Mouse (Mus musculus) forebrain, embryonic 14.5 days (tissue): ENCODE measurements around the gene Prkaa2. TPM values are rescaled to one million over a fixed set of nuclear protein-coding genes. Genes with fewer than 3 reads are reported as not detected.
"Not testable (repeated sequence)": the region's sequence is repeated elsewhere in the genome, so short reads cannot be mapped to it uniquely, and the experiment has no call there.

Experiments
- ATAC-seq: fragments of 200-750 bp; cut with Nextera tagmentation; 2 replicates; pipeline ENCODE4 v1.8.0; 2017; ENCODE audit warnings: mild to moderate bottlenecking, moderate library complexity
- DNase-seq: peaks from one replicate; pipeline ENCODE4 v3.0.0-alpha.2; 2015; ENCODE audit warnings: low spot score
- H3K27ac ChIP-seq: fragments of 300-500 bp; sonication (generic); 2 replicates; pipeline ENCODE4 v1.5.1; 2014; ENCODE audit warnings: low read depth, mild to moderate bottlenecking, control low read depth, low read length, moderate library complexity
- H3K27me3 ChIP-seq: fragments of 300-500 bp; sonication (generic); replicated peaks from 2 replicates; pipeline ENCODE4 v1.6.1; 2014; ENCODE audit warnings: low read length, control low read depth, mixed read lengths; ENCODE audit not compliant: control insufficient read depth, insufficient read depth
- H3K36me3 ChIP-seq: fragments of 300-500 bp; sonication (generic); 2 replicates; pipeline ENCODE4 v1.6.1; 2014; ENCODE audit warnings: low read length, control low read depth; ENCODE audit not compliant: control insufficient read depth, insufficient read depth
- H3K4me1 ChIP-seq: fragments of 300-500 bp; sonication (generic); 2 replicates; pipeline ENCODE4 v1.6.1; 2014; ENCODE audit warnings: antibody characterized with exemption, low read length, control low read depth; ENCODE audit not compliant: control insufficient read depth, insufficient read depth
- H3K4me2 ChIP-seq: fragments of 300-500 bp; sonication (generic); 2 replicates; pipeline ENCODE4 v1.6.1; 2014; ENCODE audit warnings: mild to moderate bottlenecking, control low read depth, low read length
- H3K4me3 ChIP-seq: fragments of 300-500 bp; sonication (generic); 2 replicates; pipeline ENCODE4 v1.5.1; 2014; ENCODE audit warnings: low read depth, low read length, control low read depth
- H3K9ac ChIP-seq: fragments of 300-500 bp; sonication (generic); 2 replicates; pipeline ENCODE4 v1.6.1; 2014; ENCODE audit warnings: mild to moderate bottlenecking, low read length, control low read depth, moderate library complexity
- H3K9me3 ChIP-seq: fragments of 300-500 bp; sonication (generic); replicated peaks from 2 replicates; pipeline ENCODE4 v1.6.1; 2016; ENCODE audit warnings: low read length, control low read depth, mixed read lengths; ENCODE audit not compliant: control insufficient read depth
- whole genome bisulfite sequencing: fragments of 180-500 bp; shearing (Covaris S2); extraction: QIAGEN DNeasy Blood & Tissue Kit; methylation state at CpG from one replicate; pipeline ENCODE4 v1.1.7; 2014; 5-methylcytosine and 5-hydroxymethylcytosine counted together
- polyA plus RNA-seq: library from polyadenylated mRNA; unstranded; fragments of >200 nt; fragmentation: Nextera tagmentation; extraction: Ambion mirVana; gene quantifications from 2 replicates; pipeline ENCODE4 v1.2.1, GENCODE M21; 2014

The Prkaa2 gene
- polyA plus RNA-seq, 1 experiment from 2014 or later: 9.8 TPM

GRCm38 (mm10) chr4:105013718-105014117 is 96.0 kb downstream of the Prkaa2 start:
- Histone ChIP-seq H3K9ac (no peak overlapping the region), H3K9me3 (no peaks in the 10 kb centered on the region), H3K27ac (no peak overlapping the region), H3K36me3 (no peaks in the 10 kb centered on the region), H3K4me2 (no peak overlapping the region), H3K27me3 (no peaks in the 10 kb centered on the region), H3K4me1 (no peaks in the 10 kb centered on the region), H3K4me3 (no peak overlapping the region)
- no peak for DNase-seq
- WGBS: 94% methylated on average over 7 of the region's 7 CpGs
- no peak for ATAC-seq

DNA sequence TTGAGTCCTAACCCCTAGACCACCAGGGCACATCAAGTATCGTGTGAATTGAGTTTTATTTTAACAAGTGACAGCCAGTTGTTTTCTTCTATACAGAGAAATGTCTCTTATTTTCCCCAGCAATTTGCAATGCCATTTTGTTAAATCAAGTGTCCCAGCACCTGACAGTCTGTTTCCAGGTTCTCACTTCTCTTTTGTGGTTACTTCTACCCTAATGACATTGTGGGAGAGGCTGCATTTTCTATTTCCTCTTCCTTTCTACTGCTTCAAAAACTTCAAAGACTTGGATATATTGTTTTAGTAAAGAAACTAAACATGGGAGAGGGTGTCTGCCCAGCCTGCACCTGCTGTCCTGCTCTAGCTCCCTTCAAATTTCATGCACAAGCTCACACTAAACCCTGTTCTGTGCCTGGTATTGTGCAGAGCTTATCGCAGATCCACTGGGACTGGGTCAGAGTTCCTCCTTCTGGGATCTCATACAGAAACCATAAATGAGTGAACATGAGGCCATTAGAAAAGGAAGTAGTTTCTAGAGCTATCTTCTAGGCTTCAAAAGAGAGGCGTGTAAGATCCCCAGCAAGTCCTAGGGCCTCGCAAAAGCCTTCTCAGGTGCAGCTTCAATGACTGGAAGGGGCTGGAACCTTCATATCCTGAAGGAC is 102.2 kb downstream of the Prkaa2 start:
- ATAC-seq: no peak
- no peak for DNase-seq
- H3K27ac ChIP-seq: no peak overlapping the region
- H3K36me3 ChIP-seq: no peaks in the 10 kb centered on the region
- WGBS: 93% methylated on average over 4 of the region's 4 CpGs
- H3K4me2 ChIP-seq: no peak overlapping the region
- H3K4me3 ChIP-seq: no peak overlapping the region
- H3K4me1 ChIP-seq: no peaks in the 10 kb centered on the region
- no peaks in the 10 kb centered on the region for H3K9me3 ChIP-seq
- H3K27me3 ChIP-seq: no peaks in the 10 kb centered on the region
- no peak overlapping the region for H3K9ac ChIP-seq

DNA sequence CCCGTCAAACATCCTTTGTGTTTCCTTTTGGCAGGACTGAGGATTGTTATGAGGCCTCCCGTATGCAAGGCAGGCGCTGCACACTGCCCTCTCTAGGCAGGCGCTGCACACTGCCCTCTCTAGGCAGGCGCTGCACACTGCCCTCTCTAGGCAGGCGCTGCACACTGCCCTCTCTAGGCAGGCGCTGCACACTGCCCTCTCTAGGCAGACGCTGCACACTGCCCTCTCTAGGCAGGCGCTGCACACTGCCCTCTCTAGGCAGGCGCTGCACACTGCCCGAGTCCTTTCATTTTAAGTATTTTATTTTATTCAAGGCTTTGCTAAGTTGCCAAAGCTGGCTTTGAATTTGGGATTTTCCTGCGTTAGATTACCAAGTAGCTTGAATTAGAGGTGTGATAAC is 105.0 kb downstream of the Prkaa2 start:
- H3K27ac ChIP-seq, H3K27me3 ChIP-seq, H3K4me1 ChIP-seq, H3K36me3 ChIP-seq, ATAC-seq, H3K4me3 ChIP-seq, H3K9me3 ChIP-seq, DNase-seq, H3K4me2 ChIP-seq, H3K9ac ChIP-seq: not testable (repeated sequence)
- 88% methylated on average over 12 of the region's 12 CpGs for WGBS

GRCm38 (mm10) chr4:105004135-105004534 is 105.6 kb downstream of the Prkaa2 start:
- Histone ChIP-seq H3K4me3 (no peak overlapping the region), H3K9me3 (no peaks in the 10 kb centered on the region), H3K27me3 (no peaks in the 10 kb centered on the region), H3K27ac (no peak overlapping the region), H3K9ac (no peak overlapping the region), H3K4me1 (no peaks in the 10 kb centered on the region), H3K4me2 (no peak overlapping the region), H3K36me3 (no peaks in the 10 kb centered on the region)
- DNase-seq (no peak), ATAC-seq (no peak)
- 70% methylated on average over 8 of the region's 8 CpGs for WGBS

DNA sequence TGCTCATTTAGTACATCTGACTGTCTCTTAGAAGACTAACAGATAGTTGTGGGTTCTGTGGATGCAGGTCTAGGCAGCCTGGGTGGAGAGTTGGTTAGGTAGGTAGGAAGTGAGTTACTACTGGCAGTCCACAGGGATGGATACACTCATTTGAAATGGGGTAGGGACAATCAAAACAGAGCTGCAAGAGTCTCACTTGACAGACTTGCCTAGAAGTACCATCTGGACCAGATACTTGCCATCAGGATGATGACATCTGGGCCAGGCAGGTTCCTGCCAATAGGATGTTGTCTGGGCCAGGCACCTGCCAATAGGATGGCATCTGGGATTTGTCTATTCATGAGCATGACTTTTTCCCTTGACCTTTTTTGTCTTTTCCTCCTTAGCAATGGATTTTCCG is 108.0 kb downstream of the Prkaa2 start:
- Histone ChIP-seq H3K36me3 (no peaks in the 10 kb centered on the region), H3K27me3 (no peaks in the 10 kb centered on the region), H3K4me3 (no peak overlapping the region), H3K4me2 (no peak overlapping the region), H3K27ac (no peak overlapping the region), H3K4me1 (no peaks in the 10 kb centered on the region), H3K9ac (no peak overlapping the region), H3K9me3 (no peaks in the 10 kb centered on the region)
- DNase-seq (peak; percentile 34), ATAC-seq (no peak)
- WGBS: 88% methylated on average over 1 of the region's 1 CpGs

DNA sequence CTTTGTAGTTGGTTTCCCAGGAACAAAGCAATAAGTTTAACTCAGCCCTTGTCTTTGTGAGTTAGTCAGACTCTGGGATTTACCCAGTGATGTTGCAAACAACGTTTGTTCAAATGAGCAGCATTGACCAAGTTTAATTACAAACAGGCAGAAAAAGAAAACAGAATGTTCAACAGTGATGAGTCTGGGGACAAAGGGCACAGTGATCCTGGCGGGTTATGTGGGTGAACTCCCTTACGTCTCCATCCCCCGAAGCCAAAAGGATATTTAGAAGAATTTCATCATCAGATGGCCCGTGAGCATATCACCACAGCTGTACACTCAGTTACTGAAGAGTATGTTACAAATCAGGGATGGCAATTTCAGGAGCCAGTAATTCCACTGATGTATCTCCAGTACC is 110.0 kb downstream of the Prkaa2 start:
- Histone ChIP-seq H3K27me3 (no peaks in the 10 kb centered on the region), H3K4me2 (no peak overlapping the region), H3K4me1 (no peaks in the 10 kb centered on the region), H3K9me3 (no peaks in the 10 kb centered on the region), H3K4me3 (no peak overlapping the region), H3K9ac (no peak overlapping the region), H3K36me3 (no peaks in the 10 kb centered on the region), H3K27ac (no peak overlapping the region)
- ATAC-seq (no peak), DNase-seq (no peak)
- WGBS: 83% methylated on average over 5 of the region's 5 CpGs

- H3K27me3 ChIP-seq: no peaks in the 10 kb centered on the region
- WGBS: 92% methylated on average over 10 of the region's 10 CpGs
- no peak overlapping the region for H3K4me3 ChIP-seq
- H3K9me3 ChIP-seq: no peaks in the 10 kb centered on the region
- H3K4me1 ChIP-seq: no peaks in the 10 kb centered on the region
- no peak overlapping the region for H3K4me2 ChIP-seq
- no peak overlapping the region for H3K9ac ChIP-seq
- H3K27ac ChIP-seq: no peak overlapping the region
- no peaks in the 10 kb centered on the region for H3K36me3 ChIP-seq
- DNase-seq (no peak), ATAC-seq (no peak)
These were observed 116.4 kb downstream of the Prkaa2 start for GRCm38 (mm10) chr4:104993140-104993874.

GRCm38 (mm10) chr4:104992271-104992670 is 117.4 kb downstream of the Prkaa2 start:
- Histone ChIP-seq H3K9me3 (no peaks in the 10 kb centered on the region), H3K9ac (no peak overlapping the region), H3K27ac (no peak overlapping the region), H3K36me3 (no peaks in the 10 kb centered on the region), H3K4me2 (no peak overlapping the region), H3K4me3 (no peak overlapping the region), H3K27me3 (no peaks in the 10 kb centered on the region), H3K4me1 (no peaks in the 10 kb centered on the region)
- DNase-seq (no peak), ATAC-seq (no peak)
- 87% methylated on average over 3 of the region's 3 CpGs for WGBS

DNA sequence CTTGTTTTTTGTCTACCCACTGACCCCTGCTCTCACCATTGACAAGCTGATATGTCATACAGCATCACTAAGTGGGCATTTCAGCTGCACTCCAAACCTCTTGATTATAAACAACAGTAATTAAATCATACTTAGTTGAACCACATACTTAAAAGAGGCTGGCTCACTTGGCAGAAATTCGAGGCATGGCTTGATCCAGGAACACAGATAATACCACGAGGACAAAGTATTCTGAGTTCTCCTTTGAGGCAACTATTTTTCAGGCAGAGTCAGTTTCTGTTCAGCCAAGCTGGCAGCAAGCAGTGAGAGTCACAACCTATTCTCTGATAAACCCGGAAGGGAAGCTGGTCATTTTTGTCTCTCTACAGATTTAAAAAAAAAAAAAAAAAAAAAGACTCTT is 119.0 kb downstream of the Prkaa2 start:
- no peaks in the 10 kb centered on the region for H3K9me3 ChIP-seq
- no peaks in the 10 kb centered on the region for H3K36me3 ChIP-seq
- H3K27me3 ChIP-seq: no peaks in the 10 kb centered on the region
- no peak for ATAC-seq
- 77% methylated on average over 3 of the region's 3 CpGs for WGBS
- DNase-seq: no peak
- no peaks in the 10 kb centered on the region for H3K4me1 ChIP-seq
- H3K9ac ChIP-seq: no peak overlapping the region
- no peak overlapping the region for H3K4me2 ChIP-seq
- H3K4me3 ChIP-seq: no peak overlapping the region
- H3K27ac ChIP-seq: no peak overlapping the region
